Mouse (Mus musculus) CH12.LX (cell line): ENCODE results near the gene Zfp329. TPM values are rescaled to one million over a fixed set of nuclear protein-coding genes. Genes with fewer than 3 reads are reported as not detected.
"Not testable (repeated sequence)": the region's sequence is repeated elsewhere in the genome, so short reads cannot be mapped to it uniquely, and the experiment has no call there.

Source experiments
- DNase-seq: peaks from one replicate; pipeline ENCODE4 v3.0.0-alpha.2; 2013; ENCODE audit errors: extremely low read depth
- H3K27ac ChIP-seq: 2 replicates; pipeline ENCODE4 v1.5.1; 2012; ENCODE audit warnings: low read depth, mild to moderate bottlenecking, control low read depth, moderate library complexity; ENCODE audit not compliant: insufficient read depth
- H3K27me3 ChIP-seq: replicated peaks from 2 replicates; pipeline ENCODE3; 2012; ENCODE audit warnings: inconsistent platforms
- H3K36me3 ChIP-seq, 2 experiments: replicated peaks in 1 of 2; 2 replicates each; pipeline versions ENCODE3 to v1.6.1; 2012; ENCODE audit warnings: inconsistent platforms in 1 of 2, low read length in 1 of 2, mild to moderate bottlenecking in 1 of 2, mixed read lengths in 1 of 2, moderate library complexity in 1 of 2; ENCODE audit not compliant: control insufficient read depth in 1 of 2, insufficient read depth in 1 of 2
- H3K4me1 ChIP-seq, 2 experiments: 2 replicates each; pipeline ENCODE4 v1.6.1; 2012; ENCODE audit warnings: inconsistent platforms in 1 of 2, moderate library complexity in 1 of 2; ENCODE audit not compliant: insufficient read depth in 2 of 2, control insufficient read depth in 1 of 2
- H3K4me2 ChIP-seq: 2 replicates; pipeline ENCODE4 v1.6.1; 2012; ENCODE audit warnings: low read depth, mild to moderate bottlenecking, control low read depth; ENCODE audit not compliant: poor library complexity, insufficient read depth, severe bottlenecking
- H3K4me3 ChIP-seq, 3 experiments: fragments of 150-350 bp in 1 of 3; sonication (generic) in 1 of 3; replicated peaks in 1 of 3; 2 replicates each; pipeline versions ENCODE3 to v1.5.1; 2011 to 2012; ENCODE audit warnings: low read depth in 2 of 3, low read length in 2 of 3, mild to moderate bottlenecking in 2 of 3, moderate library complexity in 2 of 3, control low read depth in 1 of 3, improper control_type of control experiment in 1 of 3, inconsistent platforms in 1 of 3, mixed read lengths in 1 of 3; ENCODE audit not compliant: poor library complexity in 1 of 3
- H3K79me2 ChIP-seq: replicated peaks from 2 replicates; pipeline ENCODE4 v1.6.1; 2012; ENCODE audit warnings: mild to moderate bottlenecking, moderate library complexity; ENCODE audit not compliant: control insufficient read depth, poor library complexity, insufficient read depth, severe bottlenecking; ENCODE audit errors: extremely low read depth
- H3K9ac ChIP-seq: 2 replicates; pipeline ENCODE4 v1.6.1; 2012; ENCODE audit warnings: low read depth, mild to moderate bottlenecking, control low read depth, moderate library complexity; ENCODE audit not compliant: insufficient read depth
- H3K9me3 ChIP-seq: replicated peaks from 2 replicates; pipeline ENCODE3; 2012; ENCODE audit warnings: low read length, inconsistent platforms, mixed read lengths
- BHLHE40 ChIP-seq: IDR thresholded peaks from 2 replicates; pipeline ENCODE4 v1.6.1; 2011; ENCODE audit warnings: mild to moderate bottlenecking, low read depth, low read length, improper control_type of control experiment
- CHD1 ChIP-seq: IDR thresholded peaks from 2 replicates; pipeline ENCODE4 v1.6.1; 2012; ENCODE audit warnings: low read depth, low read length, improper control_type of control experiment, inconsistent platforms
- ELF1 ChIP-seq: IDR thresholded peaks from 2 replicates; pipeline ENCODE4 v1.6.1; 2014; ENCODE audit warnings: low read depth, mild to moderate bottlenecking, inconsistent platforms, low read length, improper control_type of control experiment
- ETS1 ChIP-seq: conservative IDR thresholded peaks from 2 replicates; pipeline ENCODE4 v1.6.1; 2012; ENCODE audit warnings: low read depth, mild to moderate bottlenecking, inconsistent platforms, low read length, improper control_type of control experiment, moderate library complexity
- JUND ChIP-seq: conservative IDR thresholded peaks from 2 replicates; pipeline ENCODE4 v1.6.1; 2011; ENCODE audit warnings: low read depth, low read length, improper control_type of control experiment
- KAT2A ChIP-seq: IDR thresholded peaks from 2 replicates; pipeline ENCODE4 v1.6.1; 2012; ENCODE audit warnings: low read length, improper control_type of control experiment, inconsistent platforms; ENCODE audit not compliant: insufficient replicate concordance
- MAX ChIP-seq: IDR thresholded peaks from 2 replicates; pipeline ENCODE4 v1.6.1; 2011; ENCODE audit warnings: low read length, improper control_type of control experiment
- MEF2A ChIP-seq: IDR thresholded peaks from 2 replicates; pipeline ENCODE4 v1.6.1; 2014; ENCODE audit warnings: low read depth, mild to moderate bottlenecking, inconsistent platforms, low read length, improper control_type of control experiment, borderline replicate concordance
- MXI1 ChIP-seq: IDR thresholded peaks from 2 replicates; pipeline ENCODE4 v1.6.1; 2011; ENCODE audit warnings: mild to moderate bottlenecking, low read depth, low read length, improper control_type of control experiment
- MYC ChIP-seq: IDR thresholded peaks from 2 replicates; pipeline ENCODE4 v1.6.1; 2011; ENCODE audit warnings: low read depth, mild to moderate bottlenecking, improper control_type of control experiment, low read length
- NRF1 ChIP-seq: IDR thresholded peaks from 2 replicates; pipeline ENCODE4 v1.6.1; 2014; ENCODE audit warnings: low read depth, mild to moderate bottlenecking, inconsistent platforms, low read length, improper control_type of control experiment, moderate library complexity
- PAX5 ChIP-seq: IDR thresholded peaks from 2 replicates; pipeline ENCODE4 v1.6.1; 2012; ENCODE audit warnings: low read length, inconsistent platforms, mixed read lengths
- RAD21 ChIP-seq: IDR thresholded peaks from 2 replicates; pipeline ENCODE4 v1.6.1; 2011; ENCODE audit warnings: low read depth, mild to moderate bottlenecking, low read length, improper control_type of control experiment, moderate library complexity
- UBTF ChIP-seq: IDR thresholded peaks from 2 replicates; pipeline ENCODE4 v1.6.1; 2012; ENCODE audit warnings: low read depth, mild to moderate bottlenecking, inconsistent platforms, low read length, improper control_type of control experiment, moderate library complexity
- USF1 ChIP-seq: IDR thresholded peaks from 2 replicates; pipeline ENCODE4 v1.6.1; 2014; ENCODE audit warnings: low read depth, mild to moderate bottlenecking, inconsistent platforms, low read length, improper control_type of control experiment
- ZC3H11A ChIP-seq: IDR thresholded peaks from 2 replicates; pipeline ENCODE4 v1.6.1; 2012; ENCODE audit warnings: low read depth, mild to moderate bottlenecking, inconsistent platforms, low read length, improper control_type of control experiment
- ZKSCAN1 ChIP-seq: IDR thresholded peaks from 2 replicates; pipeline ENCODE4 v1.6.1; 2012; ENCODE audit warnings: low read depth, inconsistent platforms, low read length, improper control_type of control experiment, borderline replicate concordance
- dilution Hi-C: fragments of 300-500 bp; cut with MboI; formaldehyde crosslinking; loops from 2 replicates; pipeline ENCODE4 v1.14.3; 2020; ENCODE audit warnings: low sequenced_read_pairs; ENCODE audit not compliant: extremely low pct_unique_long_range_greater_than_20kb, extremely low pct_ligation_motif_present
- in situ Hi-C: fragments of 300-500 bp; cut with MboI; formaldehyde crosslinking; loops from 3 replicates; pipeline ENCODE4 v1.14.3; 2019; ENCODE audit warnings: low sequenced_read_pairs, low pct_ligation_motif_present, low pct_unique_long_range_greater_than_20kb, mixed read lengths
- polyA plus RNA-seq: library from polyadenylated mRNA; unstranded; fragments of >175 nt; gene quantifications from 2 replicates; pipeline ENCODE4 v1.2.1, GENCODE M21; 2012; ENCODE audit warnings: low read depth; ENCODE audit not compliant: insufficient read length
- total RNA-seq, 2 experiments: library from RNA; depleted of rRNA; stranded (reverse); fragments of 300-350 nt in 1 of 2; fragments of >200 nt in 1 of 2; gene quantifications; 2 replicates each; pipeline ENCODE4 v1.2.3; 2012 to 2014

Zfp329 gene
- total and polyA plus RNA-seq, 3 experiments = 3.9 to 4.5 (median 4.5) TPM

DNA sequence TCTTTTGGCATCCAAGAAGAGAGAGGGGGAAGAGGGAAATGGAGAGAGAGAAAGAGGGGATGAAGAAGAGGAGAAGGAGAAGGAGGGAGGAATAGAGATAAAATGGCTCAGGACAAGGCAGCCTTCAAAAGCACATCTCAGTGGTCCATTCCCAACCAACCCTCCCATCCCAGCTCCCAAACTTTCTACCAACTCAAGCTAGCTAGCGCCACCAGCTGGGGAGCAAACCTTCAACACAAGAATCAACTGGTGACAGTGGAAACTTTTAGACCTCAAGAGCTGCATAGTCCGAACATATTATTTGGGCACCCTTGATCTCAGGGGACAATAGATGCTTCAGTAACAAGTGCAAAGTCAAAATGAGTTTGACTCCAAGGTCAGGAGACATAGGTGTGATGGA, 20.7 kb downstream of the Zfp329 start:
- H3K36me3 ChIP-seq = peaks cover 0 to 8% of the 10 kb centered on the region in 2 experiments
- H3K4me1 ChIP-seq = no peaks in the 10 kb centered on the region
- H3K9me3 ChIP-seq = peaks cover 2% of the 10 kb centered on the region
- no peak overlapping the region for H3K27ac ChIP-seq
- H3K27me3 ChIP-seq = no peaks in the 10 kb centered on the region
- TF ChIP-seq ELF1 = no peak
- TF ChIP-seq MXI1 = no peak
- TF ChIP-seq NRF1 = no peak
- no peak for TF ChIP-seq JUND
- no peak for TF ChIP-seq ZKSCAN1
- no peak for TF ChIP-seq MYC
- TF ChIP-seq USF1 = no peak
- no peak for TF ChIP-seq MAX
- no peak for TF ChIP-seq BHLHE40
- dilution Hi-C loops (no loop called here), in situ Hi-C loops (no loop called here)
- no peaks in the 10 kb centered on the region for H3K79me2 ChIP-seq
- H3K9ac ChIP-seq = no peak overlapping the region
- H3K4me3 ChIP-seq = no peak overlapping the region
- H3K4me2 ChIP-seq = no peak overlapping the region
- DNase-seq = no peak

DNA sequence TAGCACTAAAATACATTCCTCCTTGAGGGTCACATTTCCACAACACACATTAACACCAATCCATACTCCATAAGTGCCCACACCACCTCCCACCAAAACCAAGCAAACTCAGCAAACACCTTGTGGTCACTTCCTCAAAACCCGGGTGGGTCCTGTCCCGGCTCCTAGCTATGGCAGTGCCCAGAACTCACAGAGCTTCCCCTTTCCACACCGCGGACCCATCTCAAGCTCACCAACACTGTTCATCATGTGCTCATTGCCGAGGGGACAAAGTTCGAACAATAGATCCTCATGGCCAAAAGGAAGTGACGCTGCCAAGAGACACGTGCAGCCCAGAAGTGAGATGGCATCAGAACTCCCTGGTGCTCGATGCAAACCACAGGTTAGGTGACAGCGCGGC, 26.0 kb downstream of the Zfp329 start:
- H3K4me2 ChIP-seq, in situ Hi-C loops, H3K27ac ChIP-seq, H3K9me3 ChIP-seq, DNase-seq, H3K36me3 ChIP-seq, dilution Hi-C loops, H3K9ac ChIP-seq, H3K4me3 ChIP-seq, H3K79me2 ChIP-seq, H3K4me1 ChIP-seq: not testable (repeated sequence)
- H3K27me3 ChIP-seq = peaks cover 34% of the 10 kb centered on the region
- 0 out of 2 replicates have a peak, but pooled peaks have one; percentile 41 for TF ChIP-seq BHLHE40

DNA sequence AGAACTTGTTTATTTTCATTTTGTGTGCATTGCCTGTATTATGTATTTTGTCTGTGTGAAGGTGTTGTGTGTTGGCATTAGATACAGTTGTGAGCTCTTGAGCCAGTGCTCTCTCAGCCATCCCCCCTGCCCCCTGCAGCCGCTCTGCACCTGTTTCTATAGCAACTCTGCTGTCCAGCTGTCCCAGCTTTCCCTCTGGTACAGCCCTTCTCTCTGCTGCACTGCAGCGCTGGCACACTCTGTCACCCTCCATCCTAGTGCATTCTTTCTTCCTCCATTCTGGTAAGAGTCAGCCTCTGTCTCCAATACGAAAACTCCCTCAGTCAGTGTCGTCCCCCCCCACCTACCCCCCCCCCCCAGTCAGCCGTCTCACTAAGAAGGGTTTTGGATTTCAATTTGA, 30.6 kb downstream of the Zfp329 start:
- no peaks in the 10 kb centered on the region for H3K36me3 ChIP-seq

More for the DNA sequence above, 30.6 kb downstream of the Zfp329 start:
- Histone ChIP-seq H3K27ac (no peak overlapping the region), H3K4me1 (no peaks in the 10 kb centered on the region), H3K9me3 (no peaks in the 10 kb centered on the region), H3K4me2 (no peak overlapping the region), H3K79me2 (no peaks in the 10 kb centered on the region), H3K4me3 (no peak overlapping the region), H3K27me3 (peaks cover 64% of the 10 kb centered on the region), H3K9ac (no peak overlapping the region)
- in situ Hi-C loops = no loop called here
- DNase-seq = no peak
- TF ChIP-seq ZC3H11A = no peak
- TF ChIP-seq UBTF = no peak
- no peak for TF ChIP-seq KAT2A
- no peak for TF ChIP-seq ELF1
- no peak for TF ChIP-seq PAX5
- TF ChIP-seq RAD21 = no peak
- no peak for TF ChIP-seq JUND
- TF ChIP-seq USF1 = no peak
- no peak for TF ChIP-seq MXI1
- no peak for TF ChIP-seq ETS1
- no peak for TF ChIP-seq BHLHE40
- TF ChIP-seq MEF2A = no peak
- no peak for TF ChIP-seq CHD1
- dilution Hi-C loops = no loop called here
